Mouse (Mus musculus) spleen, postnatal 10 days (tissue): Measurements from ENCODE around the gene Vmn1r68.

ENCODE experiments used
- DNase-seq, 2 experiments: peaks; one replicate each; pipeline ENCODE4 v3.0.0; 2021 to 2022; ENCODE audit warnings: low spot score in 2 of 2

The Vmn1r68 gene

GRCm38 (mm10) chr7:10558385-10558784 is at the start of gene Vmn1r68:
Vmn1r68 (minus strand) TSS chr7:10558485.
- no peak for DNase-seq

GRCm38 (mm10) chr7:10495578-10495977 is 62.7 kb downstream of the Vmn1r68 start:
- no peak for DNase-seq

- peak; percentile 29 to 62 for DNase-seq
Measured at GRCm38 (mm10) chr7:10494786-10495521, 63.3 kb downstream of the Vmn1r68 start, which contains the start of gene Zik1. Zik1 (minus strand) TSS chr7:10495394.

GRCm38 (mm10) chr7:10480588-10481233 is 77.6 kb downstream of the Vmn1r68 start:
- DNase-seq: no peak

GRCm38 (mm10) chr7:10479813-10480212 is 78.5 kb downstream of the Vmn1r68 start:
- DNase-seq: no peak

GRCm38 (mm10) chr7:10458166-10458565 is 100.1 kb downstream of the Vmn1r68 start:
- DNase-seq: no peak
